Mouse (Mus musculus) thymus, postnatal 25 days (tissue): ENCODE results near the gene G530012D18Rik.
"Not testable (repeated sequence)": the region's sequence is repeated elsewhere in the genome, so short reads cannot be mapped to it uniquely, and the experiment has no call there.

Source experiments
- DNase-seq: peaks from one replicate; pipeline ENCODE4 v3.0.0; 2022

G530012D18Rik gene

GRCm38 (mm10) chr1:85617161-85617560, 41.7 kb downstream of the G530012D18Rik start:
- not testable (repeated sequence) for DNase-seq

- not testable (repeated sequence) for DNase-seq
Observed at GRCm38 (mm10) chr1:85618689-85619088, 43.2 kb downstream of the G530012D18Rik start.
